Mouse (Mus musculus): ENCODE measurements around the gene Gm11042.
A peak's percentile ranks its signal among the peaks of the same experiment; 100 is the strongest.

Gene Gm11042

DNA sequence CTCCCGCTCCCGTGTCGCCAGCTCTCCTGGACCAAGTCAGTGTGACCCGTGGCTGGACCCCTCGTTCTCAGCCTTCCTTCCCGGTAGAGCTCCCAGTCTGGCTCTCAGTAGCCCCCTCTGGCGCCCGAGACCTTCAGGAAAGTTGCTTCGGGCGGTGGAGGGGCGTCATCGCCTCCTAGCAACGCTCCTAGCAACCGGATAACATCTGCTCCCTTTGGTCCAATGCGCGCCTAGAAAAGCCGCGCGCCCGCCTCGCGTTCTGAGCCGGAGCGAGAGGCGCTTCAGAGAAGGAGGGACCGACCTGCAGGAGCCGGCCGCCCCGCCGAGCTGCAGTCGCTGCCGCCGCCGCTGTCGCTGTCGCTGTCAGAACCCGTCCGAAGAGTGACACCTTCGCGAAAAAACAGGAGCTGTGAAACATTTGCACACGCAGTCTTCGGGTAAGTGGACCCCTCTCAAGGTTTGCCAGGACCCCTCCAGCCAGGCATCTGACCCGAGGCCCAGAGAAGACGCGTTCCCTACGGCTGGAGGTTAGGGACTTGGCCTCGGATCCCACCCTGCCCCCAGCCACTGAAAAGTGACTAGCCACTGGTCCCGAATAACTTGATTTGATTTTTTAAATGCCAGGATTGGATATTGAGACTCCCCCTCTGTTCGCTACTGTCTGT is 32.0 kb downstream of the Gm11042 start:
- DNase-seq: peak; percentile 57

DNA sequence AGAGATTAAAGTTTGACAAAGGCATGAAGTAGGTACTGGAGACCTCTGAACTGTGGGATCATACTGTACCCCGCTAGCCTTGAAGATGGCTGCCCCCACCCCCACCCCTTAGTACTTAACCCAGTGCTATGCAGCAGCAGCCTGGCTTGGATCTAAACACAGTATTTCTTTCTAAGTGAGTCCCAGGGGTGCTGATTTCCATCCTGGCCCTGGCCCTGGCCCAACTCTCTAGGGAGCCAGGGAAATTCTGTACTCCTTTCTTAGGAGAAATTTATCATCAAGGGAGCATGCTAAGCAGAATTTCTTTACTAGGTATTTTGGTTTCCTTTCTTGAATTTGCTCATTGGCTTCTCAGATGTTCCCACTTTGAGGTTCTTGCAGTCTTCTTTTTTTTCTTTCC is 33.3 kb downstream of the Gm11042 start:
- no peak for DNase-seq

DNA sequence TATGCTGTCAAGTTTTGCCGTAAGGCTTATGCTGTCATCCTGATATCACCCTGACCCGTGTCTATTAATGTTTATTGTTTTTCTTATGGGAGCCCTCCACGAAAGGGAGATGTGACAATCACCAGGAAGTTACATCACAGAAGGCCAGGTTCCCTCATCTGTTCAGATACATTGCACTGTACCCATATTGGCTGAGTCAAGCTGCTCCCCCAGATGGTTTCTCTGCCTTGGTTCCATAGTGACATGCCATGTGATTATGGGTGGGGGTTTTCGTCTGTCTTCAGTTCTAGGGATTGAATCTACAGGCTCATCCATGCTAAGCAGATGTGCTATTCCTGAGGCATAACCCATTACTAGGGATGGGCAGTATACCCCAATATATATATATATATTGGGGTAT is 34.8 kb downstream of the Gm11042 start:
- DNase-seq: no peak

DNA sequence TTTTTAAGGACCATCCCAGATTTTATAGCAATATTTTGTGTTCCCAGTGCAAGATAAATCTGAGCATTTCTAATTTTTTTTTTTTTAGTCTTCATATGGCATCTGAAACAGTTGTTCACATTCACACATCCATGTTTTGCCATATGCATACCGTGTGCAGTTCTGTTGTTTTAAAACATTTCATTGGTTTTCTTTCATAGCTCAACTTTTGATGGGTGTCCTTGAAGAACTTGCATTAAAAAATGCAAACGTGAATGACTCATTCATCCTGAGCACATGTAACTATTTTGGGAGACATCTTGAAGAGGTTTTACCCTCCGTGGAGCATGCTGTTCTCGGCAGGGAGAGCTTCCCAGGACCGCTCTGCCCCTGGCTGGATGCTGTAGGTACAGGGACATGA is 38.9 kb downstream of the Gm11042 start:
- no peak for DNase-seq

DNA sequence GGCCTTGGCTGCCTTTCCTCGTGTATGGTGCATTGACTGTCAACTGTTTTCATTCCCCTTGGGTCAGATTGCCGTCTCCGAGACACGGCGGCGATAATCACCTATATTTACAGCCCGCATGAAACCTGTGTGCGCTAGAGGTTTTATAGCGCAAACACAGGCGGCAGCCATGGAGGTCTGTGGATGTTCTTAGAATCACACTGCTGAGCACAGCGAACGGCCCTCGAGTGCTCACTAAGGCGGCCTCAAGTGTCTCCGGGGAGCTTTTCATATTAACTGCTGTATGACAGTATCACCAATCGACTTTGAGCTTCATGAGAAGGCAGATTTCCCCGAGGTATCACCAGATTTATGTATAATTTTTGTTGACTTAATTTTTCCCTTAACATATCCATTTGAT is 43.6 kb downstream of the Gm11042 start:
- no peak for DNase-seq

DNA sequence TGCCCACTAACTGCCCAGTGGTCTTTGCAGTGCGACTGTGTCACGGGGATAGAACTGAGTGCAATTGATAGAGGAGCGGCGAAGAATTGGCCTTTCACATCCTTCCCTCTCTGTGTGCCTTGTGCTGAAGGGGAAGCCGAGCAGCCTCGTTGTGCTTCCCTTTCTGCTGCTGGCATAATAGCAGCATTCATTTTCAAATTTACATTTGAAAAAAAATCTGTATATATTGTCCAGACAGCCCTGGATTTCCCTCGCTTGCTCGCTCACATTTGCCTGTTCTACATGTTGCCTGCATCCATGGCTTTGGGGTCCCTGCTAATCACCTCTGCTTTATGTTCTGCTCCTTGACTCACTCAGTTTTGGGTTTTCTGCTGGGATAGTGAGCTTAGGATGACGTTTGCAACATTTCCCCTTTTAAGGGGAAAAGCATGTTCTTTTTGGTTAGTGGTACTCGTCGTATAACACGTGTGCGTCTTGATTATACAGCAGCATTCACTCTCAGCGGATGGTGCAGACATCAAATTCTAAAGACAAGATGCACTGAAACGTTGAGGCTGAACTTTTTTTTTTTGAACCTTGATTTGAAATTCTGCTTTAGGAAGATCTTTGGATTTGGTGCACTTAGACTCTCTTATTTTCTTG is 47.4 kb downstream of the Gm11042 start:
- no peak for DNase-seq

DNA sequence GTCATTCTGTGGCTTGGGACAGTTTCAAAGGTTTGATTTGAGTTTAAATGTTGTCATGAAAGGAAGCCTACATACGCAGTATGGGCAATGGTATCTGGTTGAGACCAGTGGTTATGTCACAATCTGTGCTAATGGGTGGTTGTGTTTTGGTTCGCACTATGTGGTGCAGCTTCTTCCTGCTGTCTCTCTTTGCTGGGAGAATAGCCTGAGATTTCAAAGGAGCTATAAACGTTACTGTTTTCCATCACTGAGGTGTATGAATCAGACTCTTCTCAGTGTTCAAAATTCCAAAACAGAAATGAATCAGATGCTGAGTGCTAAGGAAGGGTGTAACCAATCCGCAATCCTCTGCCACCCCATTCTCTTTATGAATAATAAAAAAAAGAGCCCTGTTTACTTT is 49.1 kb downstream of the Gm11042 start:
- DNase-seq: no peak

All from cerebellum, adult 11-12 months (tissue).